Mouse (Mus musculus) lung, postnatal 0 days (tissue): ENCODE data around the gene Slc29a2. TPM values are rescaled to one million over a fixed set of nuclear protein-coding genes. Genes with fewer than 3 reads are reported as not detected.

Experiments
- ATAC-seq: fragments of 200-750 bp; cut with Nextera tagmentation; 2 replicates; pipeline ENCODE4 v1.8.0; 2017; ENCODE audit warnings: moderate library complexity
- DNase-seq: peaks from one replicate; pipeline ENCODE4 v3.0.0-alpha.2; 2016; ENCODE audit warnings: low spot score
- H3K27ac ChIP-seq: fragments of 300-500 bp; sonication (generic); 2 replicates; pipeline ENCODE4 v1.5.1; 2014; ENCODE audit warnings: antibody characterized with exemption, mild to moderate bottlenecking, low read length, mixed read lengths
- H3K27me3 ChIP-seq: fragments of 300-500 bp; sonication (generic); replicated peaks from 2 replicates; pipeline ENCODE4 v1.6.1; 2014; ENCODE audit warnings: low read length, mixed read lengths; ENCODE audit not compliant: insufficient read depth
- H3K36me3 ChIP-seq: fragments of 300-500 bp; sonication (generic); 2 replicates; pipeline ENCODE4 v1.6.1; 2014; ENCODE audit warnings: low read length, mixed read lengths; ENCODE audit not compliant: insufficient read depth
- H3K4me1 ChIP-seq: fragments of 300-500 bp; sonication (generic); 2 replicates; pipeline ENCODE4 v1.6.1; 2014; ENCODE audit warnings: antibody characterized with exemption, low read depth, low read length, mixed read lengths; ENCODE audit not compliant: insufficient read depth
- H3K4me2 ChIP-seq: fragments of 300-500 bp; sonication (generic); replicated peaks from 2 replicates; pipeline ENCODE4 v1.6.1; 2014; ENCODE audit warnings: low read depth, mild to moderate bottlenecking, low read length, moderate library complexity, mixed read lengths
- H3K4me3 ChIP-seq: fragments of 300-500 bp; sonication (generic); 2 replicates; pipeline ENCODE4 v1.5.1; 2014; ENCODE audit warnings: low read depth, low read length
- H3K9ac ChIP-seq: fragments of 300-500 bp; sonication (generic); replicated peaks from 2 replicates; pipeline ENCODE4 v1.6.1; 2014; ENCODE audit warnings: low read depth, mild to moderate bottlenecking
- H3K9me3 ChIP-seq: fragments of 300-500 bp; sonication (generic); 2 replicates; pipeline ENCODE4 v1.6.1; 2016; ENCODE audit warnings: low read length, mixed read lengths
- CTCF ChIP-seq: IDR thresholded peaks from 2 replicates; pipeline ENCODE4 v1.5.1; 2016; ENCODE audit warnings: antibody characterized with exemption, mild to moderate bottlenecking
- EP300 ChIP-seq: IDR thresholded peaks from 2 replicates; pipeline ENCODE4 v1.6.1; 2016; ENCODE audit warnings: antibody characterized with exemption, mild to moderate bottlenecking, control low read depth
- WGBS: fragments of 180-500 bp; shearing (Covaris S2); extraction: QIAGEN DNeasy Blood & Tissue Kit; methylation state at CpG from one replicate; pipeline ENCODE4 v1.1.7; 2014; 5-methylcytosine and 5-hydroxymethylcytosine counted together
- polyA plus RNA-seq: library from polyadenylated mRNA; unstranded; fragments of >200 nt; fragmentation: Nextera tagmentation; extraction: Ambion mirVana; gene quantifications from 2 replicates; pipeline ENCODE4 v1.2.1, GENCODE M21; 2015

Slc29a2 gene
- polyA plus RNA-seq, 1 experiment from 2014 or later = 0.88 TPM

DNA sequence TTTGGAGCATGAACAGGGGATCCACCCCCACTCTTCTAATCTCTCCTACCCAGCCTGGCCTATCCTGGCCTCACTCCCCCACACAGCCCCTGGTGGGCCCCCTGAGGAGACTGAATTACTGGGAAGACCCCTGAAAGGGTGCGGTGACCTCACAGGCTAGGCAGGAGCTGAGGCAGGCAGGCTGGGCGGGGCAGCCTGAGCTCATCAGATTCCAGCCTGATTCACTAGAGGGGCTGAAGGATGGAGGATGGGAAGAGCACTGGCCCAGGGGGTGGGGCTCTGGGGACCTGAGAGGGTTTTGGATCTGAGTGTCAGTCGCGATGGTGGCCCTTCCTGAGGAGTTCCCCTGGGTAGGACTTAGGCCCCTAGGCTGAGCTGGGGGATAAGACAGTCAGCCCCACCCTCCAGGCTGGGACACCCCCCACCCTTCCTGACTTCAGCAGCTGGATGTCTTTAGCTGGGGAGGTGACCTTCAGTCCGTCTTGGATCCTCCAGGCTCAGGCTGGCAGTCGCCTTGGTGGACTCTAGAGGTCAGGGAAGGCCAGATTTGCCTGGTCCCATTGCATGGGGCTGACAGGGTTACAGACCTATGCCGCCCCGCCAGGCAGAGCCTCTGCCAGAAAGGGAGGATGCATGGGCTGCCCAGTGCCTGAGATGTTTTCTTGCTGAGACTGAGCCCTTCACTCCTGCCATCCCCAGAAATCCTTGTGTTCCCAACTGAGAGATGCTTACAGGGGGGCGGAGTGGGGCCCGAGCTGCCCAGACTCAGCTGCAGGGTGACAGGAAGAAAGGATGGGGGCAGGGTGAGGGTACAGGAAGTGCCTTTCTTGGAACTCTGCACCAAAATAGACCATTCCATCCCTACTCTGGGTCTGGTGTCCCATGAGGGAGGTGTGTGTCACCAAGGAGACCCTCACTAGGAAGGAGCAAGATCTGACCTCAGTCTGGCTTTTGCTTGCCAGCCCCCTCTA, 35.4 kb downstream of the Slc29a2 start:
- Histone ChIP-seq H3K4me1 (peaks cover 13% of the 10 kb centered on the region; the same call in 1 of the 2 replicates), H3K27ac (peak overlapping the region; percentile 66), H3K36me3 (no peaks in the 10 kb centered on the region), H3K4me2 (0 out of 2 replicates have a peak overlapping the region, but pooled peaks have one; percentile 5), H3K9ac (no peak overlapping the region), H3K9me3 (no peaks in the 10 kb centered on the region), H3K4me3 (no peak overlapping the region), H3K27me3 (no peaks in the 10 kb centered on the region)
- 16% methylated on average over 10 of the region's 10 CpGs for WGBS
- DNase-seq (peak; percentile 59), ATAC-seq (peak; percentile 64)
- TF ChIP-seq EP300 = no peak
- TF ChIP-seq CTCF = no peak

- DNase-seq = peak; percentile 58
These were observed 37.0 kb downstream of the Slc29a2 start for GRCm38 (mm10) chr19:5060365-5061330.

GRCm38 (mm10) chr19:5062041-5062440, 38.4 kb downstream of the Slc29a2 start:
- Histone ChIP-seq H3K4me3 (no peak overlapping the region), H3K27me3 (no peaks in the 10 kb centered on the region), H3K36me3 (no peaks in the 10 kb centered on the region), H3K27ac (no peak overlapping the region), H3K4me1 (peaks cover 16% of the 10 kb centered on the region; the same call in 1 of the 2 replicates), H3K4me2 (no peak overlapping the region), H3K9me3 (no peaks in the 10 kb centered on the region), H3K9ac (no peak overlapping the region)
- ATAC-seq (no peak), DNase-seq (no peak)
- no peak for TF ChIP-seq EP300
- no peak for TF ChIP-seq CTCF
- 66% methylated on average over 5 of the region's 5 CpGs for whole genome bisulfite sequencing

More at GRCm38 (mm10) chr19:5060365-5061330, 37.0 kb downstream of the Slc29a2 start:
- WGBS = 27% methylated on average over 5 of the region's 5 CpGs
- Histone ChIP-seq H3K4me3 (no peak overlapping the region), H3K27ac (peak overlapping the region; percentile 38; the same call in 1 of the 2 replicates), H3K4me2 (no peak overlapping the region), H3K9ac (no peak overlapping the region), H3K9me3 (no peaks in the 10 kb centered on the region), H3K4me1 (peaks cover 13% of the 10 kb centered on the region; the same call in 1 of the 2 replicates), H3K27me3 (no peaks in the 10 kb centered on the region), H3K36me3 (no peaks in the 10 kb centered on the region)
- TF ChIP-seq EP300 (no peak), CTCF (no peak)
- peak; percentile 32 for ATAC-seq

DNA sequence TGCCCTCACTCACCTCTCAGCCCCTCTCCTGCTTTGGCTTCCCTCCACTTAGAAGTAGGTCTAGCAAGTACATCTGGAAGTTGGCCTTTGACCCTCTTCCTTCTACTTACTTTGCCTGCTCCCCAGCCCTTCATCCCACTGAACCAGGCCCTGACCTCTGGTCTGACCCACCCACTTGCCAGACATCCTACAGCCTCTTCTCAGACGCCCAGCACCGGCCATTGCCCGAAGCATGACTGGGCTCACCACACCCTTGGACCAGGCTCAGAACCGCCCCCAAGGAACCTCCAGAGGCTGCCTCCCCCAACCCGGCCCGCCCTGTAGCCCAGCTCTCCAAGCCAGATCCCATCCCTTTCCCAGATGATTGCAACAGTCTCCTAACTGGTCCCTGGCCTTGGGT, 38.8 kb downstream of the Slc29a2 start:
- DNase-seq = no peak
- Histone ChIP-seq H3K27ac (no peak overlapping the region), H3K4me2 (no peak overlapping the region), H3K36me3 (no peaks in the 10 kb centered on the region), H3K9ac (no peak overlapping the region), H3K4me3 (no peak overlapping the region), H3K27me3 (no peaks in the 10 kb centered on the region), H3K9me3 (no peaks in the 10 kb centered on the region), H3K4me1 (peaks cover 19% of the 10 kb centered on the region; the same call in 1 of the 2 replicates)
- 67% methylated on average over 6 of the region's 6 CpGs for WGBS
- ATAC-seq = no peak
- no peak for TF ChIP-seq CTCF

DNA sequence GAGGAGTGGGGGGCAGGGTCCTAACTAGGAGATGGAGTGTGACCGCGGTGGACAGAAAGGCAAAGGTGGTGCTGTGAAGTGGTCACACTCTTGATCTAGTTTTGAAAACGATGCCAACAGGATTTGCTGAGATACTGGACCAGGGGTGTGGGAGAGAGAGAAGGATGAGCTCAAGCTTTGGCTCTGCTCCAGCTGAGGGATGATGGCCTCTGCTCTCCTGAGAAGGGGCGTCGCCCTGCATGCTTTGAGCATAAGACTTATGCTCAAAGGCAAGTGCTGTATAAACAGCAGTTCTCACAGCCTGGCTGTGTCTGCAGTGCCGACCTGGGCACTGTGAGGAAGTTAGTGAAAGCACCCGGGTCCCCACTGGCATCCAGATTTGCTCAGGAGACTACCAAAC, 41.4 kb downstream of the Slc29a2 start:
- ATAC-seq (no peak), DNase-seq (peak; percentile 44)
- no peak overlapping the region for H3K4me3 ChIP-seq
- no peaks in the 10 kb centered on the region for H3K9me3 ChIP-seq
- no peak overlapping the region for H3K27ac ChIP-seq
- 0 out of 2 replicates have a peak, but pooled peaks cover 11% of the 10 kb centered on the region for H3K27me3 ChIP-seq
- TF ChIP-seq EP300 (no peak), CTCF (no peak)
- H3K36me3 ChIP-seq = no peaks in the 10 kb centered on the region
- H3K9ac ChIP-seq = no peak overlapping the region
- H3K4me1 ChIP-seq = peaks cover 22% of the 10 kb centered on the region; the same call in 1 of the 2 replicates
- H3K4me2 ChIP-seq = no peak overlapping the region
- 26% methylated on average over 7 of the region's 7 CpGs for WGBS
